Mouse (Mus musculus) left cerebral cortex, postnatal 4 days (tissue): ENCODE data around the gene Pgam1. TPM values are rescaled to one million over a fixed set of nuclear protein-coding genes. Genes with fewer than 3 reads are reported as not detected.
"Not testable (repeated sequence)": the region's sequence is repeated elsewhere in the genome, so short reads cannot be mapped to it uniquely, and the experiment has no call there.

ENCODE experiments used
- DNase-seq: peaks from one replicate; pipeline ENCODE4 v3.0.0-alpha.2; 2022
- intact Hi-C: fragments of 180-260 bp; cut with DNase I; formaldehyde crosslinking; loops from one replicate; pipeline ENCODE4 v1.15.1; 2025
- total RNA-seq, 2 experiments: library from RNA; stranded (reverse); gene quantifications; 2 replicates each; pipeline ENCODE4 v1.2.3; 2021

Gene Pgam1
- 100 to 1,000 TPM; 288 to 313 TPM for total RNA-seq

GRCm38 (mm10) chr19:41911178-41912073 lies at the start of gene Pgam1:
TSS of gene Pgam1 (plus strand) at chr19:41911923.
- intact Hi-C loops, result no loop called here
- DNase-seq, result peak; percentile 99

GRCm38 (mm10) chr19:41866707-41867106 lies 45.0 kb upstream of the Pgam1 start:
- DNase-seq, result no peak
- intact Hi-C loops, result no loop called here

GRCm38 (mm10) chr19:41869296-41869695 lies 42.4 kb upstream of the Pgam1 start:
- intact Hi-C loops, result no loop called here
- no peak for DNase-seq

- DNase-seq, intact Hi-C loops: not testable (repeated sequence)
Measured at GRCm38 (mm10) chr19:41869946-41870345, 41.8 kb upstream of the Pgam1 start.

- no peak for DNase-seq
- intact Hi-C loops, result no loop called here
Measured at GRCm38 (mm10) chr19:41872285-41872684, 39.4 kb upstream of the Pgam1 start.

GRCm38 (mm10) chr19:41874356-41874755 lies 37.4 kb upstream of the Pgam1 start:
- intact Hi-C loops, result no loop called here
- DNase-seq, result no peak

GRCm38 (mm10) chr19:41881842-41882241 lies 29.9 kb upstream of the Pgam1 start:
- intact Hi-C loops, result no loop called here
- DNase-seq, result no peak

GRCm38 (mm10) chr19:41883882-41884281 lies 27.8 kb upstream of the Pgam1 start:
- DNase-seq, result no peak
- intact Hi-C loops, result no loop called here

GRCm38 (mm10) chr19:41888191-41888590 lies 23.5 kb upstream of the Pgam1 start:
- intact Hi-C loops, result no loop called here

GRCm38 (mm10) chr19:41894959-41895358 lies 16.8 kb upstream of the Pgam1 start:
- DNase-seq, result no peak
- intact Hi-C loops, result no loop called here

More at GRCm38 (mm10) chr19:41888191-41888590, 23.5 kb upstream of the Pgam1 start:
- no peak for DNase-seq

GRCm38 (mm10) chr19:41895460-41896318 lies 16.0 kb upstream of the Pgam1 start, which contains the start of gene Rrp12:
TSS of gene Rrp12 (minus strand) at chr19:41896173.
- intact Hi-C loops, result no loop called here
- DNase-seq, result peak; percentile 64

- intact Hi-C loops, result no loop called here
- no peak for DNase-seq
Measured at GRCm38 (mm10) chr19:41896319-41896711, 15.4 kb upstream of the Pgam1 start.

- DNase-seq, result peak; percentile 18
- intact Hi-C loops, result no loop called here
Measured at GRCm38 (mm10) chr19:41898860-41899259, 12.9 kb upstream of the Pgam1 start.

- intact Hi-C loops, result no loop called here
- DNase-seq, result no peak
Measured at GRCm38 (mm10) chr19:41900495-41901090, 11.1 kb upstream of the Pgam1 start.

GRCm38 (mm10) chr19:41901696-41902095 lies 10.0 kb upstream of the Pgam1 start:
- DNase-seq, result no peak

GRCm38 (mm10) chr19:41902848-41903593 lies 8.7 kb upstream of the Pgam1 start:
- no peak for DNase-seq
- intact Hi-C loops, result no loop called here

More at GRCm38 (mm10) chr19:41901696-41902095, 10.0 kb upstream of the Pgam1 start:
- intact Hi-C loops, result no loop called here

- DNase-seq, result no peak
- intact Hi-C loops, result no loop called here
Measured at GRCm38 (mm10) chr19:41905246-41905645, 6.5 kb upstream of the Pgam1 start.

GRCm38 (mm10) chr19:41906311-41907078 lies 5.2 kb upstream of the Pgam1 start:
- intact Hi-C loops, result no loop called here
- no peak for DNase-seq

- intact Hi-C loops, result no loop called here
- DNase-seq, result no peak
Measured at GRCm38 (mm10) chr19:41907079-41907760, 4.5 kb upstream of the Pgam1 start.
